Mouse (Mus musculus) gonadal fat pad, adult 2 months (tissue): ENCODE results near the gene Olfr148. TPM values are rescaled to one million over a fixed set of nuclear protein-coding genes. Genes with fewer than 3 reads are reported as not detected.
A peak's percentile ranks its signal among the peaks of the same experiment; 100 is the strongest.

Experiments
- DNase-seq: peaks from one replicate; pipeline ENCODE4 v3.0.0-alpha.2; 2012; ENCODE audit warnings: low read depth
- polyA plus RNA-seq: library from polyadenylated mRNA; depleted of rRNA; stranded (reverse); fragments of >200 nt; gene quantifications from 2 replicates; pipeline ENCODE4 v1.2.3, GENCODE M21; 2012; rRNA removed

The Olfr148 gene
- not detected in 2 replicates for polyA plus RNA-seq

DNA sequence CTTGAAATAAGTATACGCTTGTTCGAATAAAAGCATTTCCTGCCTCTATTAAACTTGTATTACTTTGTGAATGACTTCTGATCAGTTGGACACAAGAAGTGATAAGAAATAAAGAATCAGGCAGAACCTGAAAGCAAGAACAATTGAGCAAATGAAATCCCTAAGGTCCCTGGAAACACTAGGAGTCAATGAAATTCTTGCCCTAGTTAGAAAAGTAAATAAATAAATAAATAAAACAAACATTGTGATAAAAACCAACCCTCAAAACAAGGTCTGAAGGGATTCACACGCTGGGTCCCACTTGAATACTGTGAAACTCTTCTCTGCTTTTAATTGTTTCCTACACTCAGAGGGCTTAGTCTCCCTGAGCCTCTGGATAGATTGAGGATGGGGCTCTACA, at the start of gene Olfr148:
TSS of gene Olfr148 (plus strand) at position 301 of the 400 bp plus-strand sequence.
- DNase-seq = no peak

- DNase-seq = no peak
These were observed 35.0 kb upstream of the Olfr148 start, which contains the start of gene Olfr959 for GRCm38 (mm10) chr9:39575469-39575868. Olfr959 (minus strand) TSS chr9:39575569.

- no peak for DNase-seq
These were observed 33.4 kb upstream of the Olfr148 start for GRCm38 (mm10) chr9:39577050-39577449.

DNA sequence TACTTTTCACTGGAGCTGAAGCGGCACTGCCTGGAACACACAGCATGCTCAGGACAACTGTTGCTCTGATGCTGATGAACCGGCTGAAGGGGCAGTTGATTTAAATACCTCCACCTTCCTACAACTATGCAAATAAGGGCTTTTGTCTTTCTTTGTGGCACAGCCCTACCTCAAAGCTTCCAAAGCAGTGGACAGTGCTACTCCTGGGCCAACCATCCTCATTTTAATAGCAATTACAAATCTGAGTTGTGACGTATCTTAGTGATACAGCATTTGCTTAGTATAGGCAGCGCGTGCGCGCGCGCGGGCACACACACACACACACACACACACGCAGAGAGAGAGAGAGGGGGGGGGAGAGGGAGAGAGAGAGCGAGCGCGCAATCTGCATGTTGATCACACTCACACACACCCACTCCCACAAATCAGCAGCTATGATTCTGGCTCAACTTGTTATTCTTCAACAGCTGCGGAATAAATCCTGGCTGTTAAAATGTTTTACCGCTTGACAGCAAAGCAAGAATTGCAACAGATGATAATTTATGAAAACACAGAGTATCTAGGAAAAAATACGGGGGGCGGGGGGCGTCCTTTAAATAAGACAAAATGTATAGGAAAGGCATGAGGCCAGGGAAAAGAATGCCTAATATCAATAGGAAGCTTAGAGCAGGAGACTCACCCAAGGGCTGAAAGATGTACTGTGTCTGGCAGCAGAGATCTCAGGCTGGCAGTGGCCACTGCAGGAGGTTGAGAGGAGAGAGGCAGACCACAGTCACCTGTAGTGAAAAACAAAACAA, 7.7 kb upstream of the Olfr148 start:
- no peak for DNase-seq

- no peak for DNase-seq
These were observed 7.1 kb upstream of the Olfr148 start for GRCm38 (mm10) chr9:39603333-39603845.

- no peak for DNase-seq
These were observed 6.4 kb upstream of the Olfr148 start, which contains the start of gene AW551984 for GRCm38 (mm10) chr9:39603999-39604453. AW551984 (minus strand) TSS chr9:39604403.

DNA sequence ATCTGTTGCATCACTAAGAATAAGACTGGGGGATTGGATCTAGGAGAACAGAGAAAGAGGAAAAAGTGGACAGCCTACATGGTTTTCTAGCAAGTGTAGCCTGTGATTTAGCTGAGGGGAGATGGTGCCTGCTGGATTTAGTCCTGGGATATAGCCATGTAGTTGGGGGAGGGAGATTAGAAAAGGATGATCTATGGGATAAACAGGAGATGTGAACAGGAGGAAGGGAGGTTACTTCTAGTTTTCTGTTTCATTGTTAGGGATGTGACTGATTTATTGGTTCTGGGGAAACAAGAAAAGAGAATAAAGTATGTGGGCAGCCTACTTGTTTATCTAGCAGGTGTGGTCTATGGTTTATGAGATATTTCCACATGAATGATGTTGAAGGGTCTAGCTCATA, 2.0 kb upstream of the Olfr148 start:
- DNase-seq = no peak

DNA sequence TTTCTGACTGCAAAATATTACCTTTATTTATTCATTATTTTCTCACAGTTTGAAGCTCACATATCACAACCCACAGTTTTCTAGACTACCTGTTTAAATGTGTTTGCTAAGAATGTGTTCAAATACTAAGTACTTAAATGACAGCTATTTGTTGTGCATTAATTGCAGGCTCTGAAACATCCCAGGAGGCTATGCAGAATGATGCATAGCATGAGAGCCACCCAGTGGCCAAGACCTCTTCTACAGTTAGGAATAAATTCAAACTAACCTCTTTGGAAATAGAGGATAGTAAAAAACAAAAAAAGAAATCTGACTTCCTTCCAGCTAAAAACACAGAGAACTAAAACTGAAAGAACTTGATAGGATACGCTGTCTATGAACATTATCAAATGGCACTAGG, 1.5 kb downstream of the Olfr148 start:
- DNase-seq = no peak

DNA sequence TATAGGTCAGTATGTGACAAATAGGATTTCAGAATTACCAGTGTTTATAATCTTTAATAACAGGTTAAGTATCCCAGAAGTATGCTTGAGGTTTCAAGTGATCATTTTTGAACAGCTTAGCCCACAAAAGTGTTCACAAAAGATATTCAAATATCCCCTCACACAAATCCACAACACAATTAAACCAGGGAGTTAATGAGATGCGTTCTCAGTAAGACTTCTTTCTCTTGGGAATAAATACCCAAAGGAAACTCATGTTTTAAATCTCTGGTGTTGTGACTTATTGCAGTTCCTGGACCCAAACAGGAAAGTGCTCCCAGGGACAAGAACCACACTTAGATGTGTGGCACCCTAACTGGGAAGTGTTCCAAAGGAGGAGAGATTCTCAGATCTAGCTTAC, 10.6 kb downstream of the Olfr148 start, which contains the start of gene Olfr960:
TSS of gene Olfr960 (plus strand) at position 301 of the 400 bp plus-strand sequence.
- DNase-seq = no peak

DNA sequence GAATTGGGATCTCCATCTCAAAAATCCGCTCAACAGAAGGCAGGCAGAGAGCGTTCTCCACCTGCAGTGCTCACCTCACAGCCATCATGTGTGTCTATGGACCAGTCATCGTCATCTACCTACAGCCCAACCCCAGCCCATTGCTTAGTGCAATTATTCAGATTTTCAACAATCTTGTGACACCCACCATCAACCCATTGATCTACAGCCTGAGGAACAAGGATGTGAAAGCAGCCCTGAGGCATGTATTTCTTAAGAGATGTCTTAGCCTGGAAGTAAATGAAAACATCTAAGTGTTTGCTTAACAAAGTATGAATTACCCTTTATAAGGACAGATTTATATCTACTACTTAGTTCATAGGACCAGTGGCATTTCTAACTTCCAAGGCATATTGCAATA, 13.3 kb downstream of the Olfr148 start:
- peak; percentile 34 for DNase-seq

DNA sequence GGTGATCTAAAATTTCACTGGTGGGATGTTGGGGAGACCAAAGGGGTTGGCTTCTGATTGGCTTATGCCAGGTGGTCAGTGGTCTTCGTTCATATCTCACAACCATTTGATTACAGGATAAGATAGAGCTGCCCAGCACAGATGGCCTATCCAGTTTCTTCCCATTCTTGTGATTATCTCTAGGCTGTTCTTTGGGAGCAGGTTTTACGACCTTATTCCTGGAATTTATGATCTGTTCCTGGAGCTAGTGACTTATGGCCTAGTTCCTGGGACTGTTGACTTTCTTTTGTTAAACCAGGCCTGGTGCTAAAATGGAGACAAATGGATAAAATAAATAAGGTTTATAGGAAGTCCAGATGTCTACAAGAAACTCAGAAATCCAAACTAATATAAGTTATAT, 14.3 kb downstream of the Olfr148 start:
- DNase-seq = no peak

DNA sequence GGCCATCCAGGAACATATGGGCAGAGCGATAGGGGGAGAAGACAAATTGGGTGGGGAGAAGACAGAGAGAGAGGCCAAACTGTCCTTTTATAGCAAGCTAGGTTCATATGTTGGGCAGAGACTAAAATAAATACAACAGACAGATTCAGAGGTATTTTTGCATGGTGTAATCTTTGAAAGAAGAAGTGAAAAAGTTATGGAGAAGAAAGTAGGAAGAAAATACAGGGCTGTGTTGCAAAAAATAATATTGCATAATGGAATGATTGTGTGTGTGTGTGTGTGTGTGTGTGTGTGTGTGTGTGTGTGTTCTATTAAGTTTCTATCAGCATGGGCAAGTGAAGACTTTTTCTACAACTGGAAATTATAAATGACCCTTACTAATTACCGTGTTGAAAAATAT, 18.6 kb downstream of the Olfr148 start:
- DNase-seq = no peak

DNA sequence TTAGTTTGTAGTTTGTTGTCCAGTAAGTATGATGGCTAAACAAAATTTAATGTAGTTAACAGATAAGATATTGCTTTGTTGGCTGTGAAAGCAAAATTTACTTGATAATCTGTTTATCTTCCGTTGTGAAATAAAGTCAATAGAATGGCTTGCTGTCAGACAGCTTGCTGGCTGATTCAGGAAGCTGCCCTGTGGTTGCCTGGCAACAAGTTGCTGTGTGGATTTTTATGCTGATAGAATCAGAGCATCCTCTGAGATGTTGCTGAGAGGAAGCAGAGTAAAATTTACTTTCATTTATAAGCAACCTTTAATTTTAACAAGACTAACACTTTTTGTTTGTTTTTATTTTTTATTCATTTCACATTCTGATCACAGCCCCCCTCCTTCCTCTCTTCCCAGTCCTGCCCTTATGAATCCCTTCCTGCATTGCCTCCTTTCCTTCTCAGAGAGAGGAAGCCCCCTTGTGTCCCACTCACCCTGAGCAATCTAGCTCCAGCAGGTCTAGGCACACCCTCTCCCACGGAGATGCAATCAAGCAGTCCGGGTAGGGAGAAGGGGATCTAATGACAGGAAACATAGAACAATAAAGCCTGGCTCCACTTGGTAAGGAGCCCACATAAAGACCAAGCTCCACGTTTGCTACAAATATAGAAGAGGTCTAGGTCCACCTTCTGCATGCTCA, 23.6 kb downstream of the Olfr148 start:
- no peak for DNase-seq

- DNase-seq = no peak
These were observed 34.3 kb downstream of the Olfr148 start, which contains the start of gene Olfr961 for GRCm38 (mm10) chr9:39644785-39645184. Olfr961 (plus strand) TSS chr9:39645085.

GRCm38 (mm10) chr9:39647382-39647781, 36.9 kb downstream of the Olfr148 start:
- DNase-seq = no peak

GRCm38 (mm10) chr9:39654756-39655396, 44.4 kb downstream of the Olfr148 start:
- DNase-seq = no peak

Other genes with a start within 250 kb of the Olfr148 start
- not detected in 2 replicates for gene Olfr951, start 223.2 kb upstream of the Olfr148 start, polyA plus RNA-seq
- gene Olfr952, start 183.5 kb upstream of the Olfr148 start, polyA plus RNA-seq = not detected in 2 replicates
- gene Olfr954, start 154.0 kb upstream of the Olfr148 start, polyA plus RNA-seq = not detected in 2 replicates
- not detected in 2 replicates for gene Olfr955, start 138.7 kb upstream of the Olfr148 start, polyA plus RNA-seq
- not detected in 2 replicates for gene Olfr44, start 116.7 kb upstream of the Olfr148 start, polyA plus RNA-seq
- not detected in 2 replicates for gene Olfr957, start 94.8 kb upstream of the Olfr148 start, polyA plus RNA-seq
- not detected in 2 replicates for gene Olfr958, start 56.6 kb upstream of the Olfr148 start, polyA plus RNA-seq
- not detected in 2 replicates for gene Olfr959, start 35.1 kb upstream of the Olfr148 start, polyA plus RNA-seq
- gene AW551984, start 6.3 kb upstream of the Olfr148 start, polyA plus RNA-seq = 0.32 and 0.46 TPM in 2 replicates
- gene Olfr960, start 10.7 kb downstream of the Olfr148 start, polyA plus RNA-seq = not detected in 2 replicates
- gene Olfr961, start 34.4 kb downstream of the Olfr148 start, polyA plus RNA-seq = not detected in 2 replicates
- gene Olfr963, start 56.5 kb downstream of the Olfr148 start, polyA plus RNA-seq = not detected in 2 replicates
- not detected in 2 replicates for gene Olfr149, start 96.5 kb downstream of the Olfr148 start, polyA plus RNA-seq
- gene Olfr965, start 100.7 kb downstream of the Olfr148 start, polyA plus RNA-seq = not detected in 2 replicates
- not detected in 2 replicates for gene Olfr150, start 120.3 kb downstream of the Olfr148 start, polyA plus RNA-seq
- not detected in 2 replicates for gene Olfr967, start 135.6 kb downstream of the Olfr148 start, polyA plus RNA-seq
- gene Olfr968, start 172.6 kb downstream of the Olfr148 start, polyA plus RNA-seq = not detected in 2 replicates
- not detected in 2 replicates for gene Olfr969, start 180.3 kb downstream of the Olfr148 start, polyA plus RNA-seq
- gene Olfr970, start 198.2 kb downstream of the Olfr148 start, polyA plus RNA-seq = not detected in 2 replicates
- not detected in 2 replicates for gene Olfr971, start 226.2 kb downstream of the Olfr148 start, polyA plus RNA-seq